Mouse (Mus musculus) G1E (cell line): ENCODE measurements around the gene Fggy.

Experiments used
- CTCF ChIP-seq: IDR thresholded peaks from 2 replicates; pipeline ENCODE4 v1.5.1; 2012; ENCODE audit warnings: low read depth, low read length, inconsistent platforms, mixed read lengths
- POLR2AphosphoS5 ChIP-seq: IDR thresholded peaks from 2 replicates; pipeline ENCODE4 v1.6.1; 2012; ENCODE audit warnings: low read depth, low read length, inconsistent platforms; ENCODE audit not compliant: insufficient replicate concordance

- TF ChIP-seq CTCF (no peak), POLR2AphosphoS5 (no peak)
These were observed 360.4 kb downstream of the Fggy start for GRCm38 (mm10) chr4:95917703-95918102.
